Mouse (Mus musculus) urinary bladder, postnatal 4 days (tissue): ENCODE results near the gene Hist1h2ag.
A peak's percentile ranks its signal among the peaks of the same experiment; 100 is the strongest.

ENCODE experiments used
- DNase-seq, 2 experiments: peaks; one replicate each; pipeline ENCODE4 v3.0.0; 2021 to 2022; ENCODE audit warnings: low spot score in 2 of 2

Hist1h2ag gene

DNA sequence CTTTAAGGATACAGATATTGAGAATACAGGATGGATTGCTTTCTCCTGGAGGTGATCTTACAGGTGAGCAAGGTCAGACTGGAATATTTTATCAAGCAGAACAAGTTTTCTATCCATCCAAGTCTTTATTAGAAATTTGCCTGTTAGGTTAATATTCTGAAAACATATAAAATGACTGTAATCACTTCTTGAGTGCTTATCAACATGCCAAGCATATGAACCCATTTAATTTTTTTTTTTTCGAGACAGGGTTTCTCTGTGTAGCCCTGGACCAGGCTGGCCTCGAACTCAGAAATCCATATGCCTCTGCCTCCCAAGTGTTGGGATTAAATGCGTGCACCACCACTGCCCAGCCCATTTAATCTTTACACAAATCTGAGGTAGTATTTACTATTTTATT lies 5.8 kb downstream of the Hist1h2ag start:
- no peak for DNase-seq

- no peak for DNase-seq
Observed at GRCm38 (mm10) chr13:22036149-22036956, 6.4 kb downstream of the Hist1h2ag start.

DNA sequence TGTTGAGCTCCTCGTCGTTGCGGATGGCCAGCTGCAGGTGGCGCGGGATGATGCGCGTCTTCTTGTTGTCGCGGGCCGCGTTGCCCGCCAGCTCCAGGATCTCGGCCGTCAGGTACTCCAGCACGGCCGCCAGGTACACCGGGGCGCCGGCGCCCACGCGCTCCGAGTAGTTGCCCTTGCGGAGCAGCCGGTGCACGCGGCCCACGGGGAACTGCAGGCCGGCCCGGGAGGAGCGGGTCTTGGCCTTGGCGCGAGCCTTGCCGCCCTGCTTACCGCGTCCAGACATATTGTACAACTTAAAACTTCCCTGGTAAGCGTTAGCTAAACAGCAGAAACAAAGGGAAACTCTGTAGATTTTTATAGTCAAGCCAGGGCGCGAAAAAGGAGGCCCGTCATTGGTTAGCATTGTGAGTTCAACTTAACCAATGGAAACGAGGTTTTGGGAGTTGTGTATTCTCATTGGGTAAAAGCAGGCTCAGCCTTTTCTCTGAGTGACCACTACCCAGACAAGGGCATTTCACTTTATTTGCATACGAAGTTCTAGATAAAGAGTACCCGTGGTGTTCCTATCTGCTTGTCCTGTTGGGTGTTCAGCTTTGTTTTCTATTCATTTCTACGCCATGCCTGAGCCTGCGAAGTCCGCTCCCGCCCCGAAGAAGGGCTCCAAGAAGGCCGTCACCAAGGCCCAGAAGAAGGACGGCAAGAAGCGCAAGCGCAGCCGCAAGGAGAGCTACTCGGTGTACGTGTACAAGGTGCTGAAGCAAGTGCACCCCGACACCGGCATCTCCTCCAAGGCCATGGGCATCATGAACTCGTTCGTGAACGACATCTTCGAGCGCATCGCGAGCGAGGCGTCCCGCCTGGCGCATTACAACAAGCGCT lies 7.2 kb downstream of the Hist1h2ag start, which contains the start of the genes Hist1h2ah and Hist1h2bk:
Gene Hist1h2ah (minus strand): TSS at position 302 of the 882 bp plus-strand sequence.
Gene Hist1h2bk (plus strand): TSS at position 604 of the 882 bp plus-strand sequence.
- DNase-seq = peak; percentile 71 to 75

- no peak for DNase-seq
Observed at GRCm38 (mm10) chr13:22034443-22035266, 8.1 kb downstream of the Hist1h2ag start.

DNA sequence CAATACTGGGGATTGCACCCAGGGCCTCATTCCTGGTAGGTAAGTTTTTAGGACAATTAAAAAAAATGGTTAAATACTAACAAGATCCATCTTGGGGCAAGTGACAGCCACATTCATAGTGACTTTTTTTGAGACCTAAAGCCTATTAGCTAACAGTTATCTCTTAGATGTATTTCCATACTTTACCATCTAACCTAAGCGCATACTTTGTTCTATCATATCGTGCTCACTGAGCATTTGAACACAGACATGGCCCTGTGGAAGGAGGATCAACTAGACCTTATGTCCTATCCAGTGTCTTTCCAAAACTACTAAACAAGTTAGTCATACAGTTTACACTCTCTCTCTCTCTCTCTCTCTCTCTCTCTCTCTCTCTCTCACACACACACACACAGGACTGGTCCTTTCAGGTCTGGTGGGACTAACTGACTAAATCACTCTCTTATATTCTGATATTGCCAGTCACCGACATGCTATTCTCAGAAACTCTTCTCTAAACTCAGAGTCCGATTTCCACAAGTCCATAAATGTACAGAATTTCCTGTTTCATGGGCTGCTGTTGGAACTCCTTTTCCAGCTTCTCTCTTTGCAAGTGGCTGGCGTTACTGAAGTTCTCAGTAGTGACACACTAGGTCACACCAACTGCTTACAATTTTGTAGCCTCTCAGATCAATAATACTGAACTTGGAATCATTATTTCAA lies 8.9 kb downstream of the Hist1h2ag start:
- DNase-seq = no peak

GRCm38 (mm10) chr13:22030493-22030892 lies 12.3 kb downstream of the Hist1h2ag start:
- DNase-seq = no peak

DNA sequence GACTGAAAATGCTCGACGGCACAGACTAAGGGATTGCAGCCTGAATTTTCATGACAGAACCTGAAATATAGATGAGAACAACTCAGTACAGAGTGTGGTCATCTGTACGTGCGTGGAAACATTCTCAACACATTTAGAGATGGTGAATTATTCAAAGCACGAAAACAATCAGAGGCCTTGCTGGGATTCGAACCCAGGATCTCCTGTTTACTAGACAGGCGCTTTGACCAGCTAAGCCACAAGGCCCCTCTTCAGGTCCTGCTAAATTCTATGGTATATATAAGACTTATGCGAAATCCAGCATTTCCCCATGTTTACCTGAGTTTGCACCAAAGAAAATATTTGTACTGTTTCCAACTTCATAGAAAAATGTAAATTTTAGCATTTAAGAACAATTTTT lies 12.8 kb downstream of the Hist1h2ag start:
- no peak for DNase-seq

GRCm38 (mm10) chr13:22028673-22029460 lies 13.9 kb downstream of the Hist1h2ag start:
- DNase-seq = peak; percentile 90 to 93

DNA sequence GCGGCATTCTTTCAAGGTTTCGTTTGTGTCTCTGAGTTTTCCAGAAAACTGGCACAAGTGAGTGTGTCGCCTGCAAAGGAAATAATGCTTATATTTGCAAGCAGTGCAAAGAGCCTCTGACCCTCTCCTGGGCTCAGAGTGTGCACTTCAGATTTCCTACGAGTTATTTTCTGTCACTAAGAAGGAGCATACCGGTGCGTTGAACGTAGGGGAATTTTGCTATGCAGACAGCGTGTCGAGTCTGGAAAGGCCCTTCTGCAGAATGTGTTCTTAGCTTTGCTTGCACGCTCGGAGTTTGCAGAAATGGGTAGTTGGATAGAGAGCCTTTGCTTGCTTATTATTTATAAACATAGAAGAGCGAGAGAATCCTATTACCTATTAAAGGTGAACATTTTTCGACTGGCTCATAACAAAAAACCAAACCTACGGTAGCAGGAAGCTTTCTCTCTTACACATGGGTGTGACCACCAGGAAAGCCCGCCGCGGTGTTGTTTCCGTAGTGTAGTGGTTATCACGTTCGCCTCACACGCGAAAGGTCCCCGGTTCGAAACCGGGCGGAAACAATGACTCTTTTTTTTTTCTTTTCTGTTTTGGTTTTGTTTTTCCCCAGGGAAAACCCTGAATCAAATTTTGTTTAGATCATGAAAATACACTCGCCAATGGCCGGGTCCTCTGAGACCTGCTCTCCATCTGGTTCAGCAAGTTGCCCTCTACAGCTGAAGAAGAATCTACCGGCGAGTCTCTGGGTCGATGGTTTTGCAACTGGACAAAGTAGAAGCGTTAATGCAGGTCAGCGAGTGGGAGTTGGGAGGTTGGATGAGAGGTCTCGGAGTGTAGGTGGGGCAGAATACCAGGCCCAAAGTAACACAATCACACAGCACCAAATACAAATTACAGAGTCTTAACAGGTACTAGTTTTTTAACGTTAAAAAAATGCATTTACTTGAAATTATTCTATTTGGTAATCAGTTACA lies 16.4 kb downstream of the Hist1h2ag start:
- DNase-seq = peak; percentile 67 to 90

GRCm38 (mm10) chr13:22022241-22022640 lies 20.5 kb downstream of the Hist1h2ag start:
- DNase-seq = peak; percentile 61 to 80

DNA sequence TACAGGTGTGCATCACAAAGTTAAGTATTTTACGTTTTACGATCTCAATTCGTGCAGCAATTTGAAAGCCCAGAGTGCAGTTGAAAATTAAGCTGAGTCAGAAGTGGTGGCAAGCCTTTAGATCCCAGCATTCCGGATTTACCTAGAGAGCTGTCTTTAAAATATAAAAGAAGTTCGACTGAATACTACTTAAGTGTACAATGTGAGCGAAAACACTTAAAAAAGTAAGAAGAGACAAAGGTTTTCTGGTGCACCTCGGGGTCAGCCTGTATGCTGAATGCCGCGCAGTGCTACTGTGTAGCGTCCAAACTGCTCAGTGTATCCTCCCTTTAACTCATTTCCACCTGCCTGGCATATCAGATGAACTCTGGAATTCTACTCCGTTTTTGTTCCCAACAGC lies 21.2 kb downstream of the Hist1h2ag start:
- DNase-seq = no peak

DNA sequence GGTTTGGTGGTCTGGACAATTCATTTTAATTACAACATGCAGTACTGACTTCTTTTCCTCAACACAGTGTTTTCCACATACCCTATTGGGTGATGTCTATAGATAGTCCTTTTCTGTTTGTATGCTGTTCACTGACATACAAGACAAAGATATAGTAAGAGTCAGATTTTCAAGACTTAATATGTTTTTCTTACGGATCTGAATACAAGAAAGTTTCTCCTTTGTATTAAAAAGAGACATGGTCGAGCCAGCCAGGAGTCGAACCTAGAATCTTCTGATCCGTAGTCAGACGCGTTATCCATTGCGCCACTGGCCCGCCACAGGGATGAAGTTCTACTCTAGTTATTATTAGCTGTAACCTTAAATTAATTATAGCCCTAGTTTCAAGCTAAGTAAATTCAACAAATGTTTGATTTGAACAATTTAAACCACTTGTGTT lies 21.8 kb downstream of the Hist1h2ag start:
- no peak for DNase-seq

DNA sequence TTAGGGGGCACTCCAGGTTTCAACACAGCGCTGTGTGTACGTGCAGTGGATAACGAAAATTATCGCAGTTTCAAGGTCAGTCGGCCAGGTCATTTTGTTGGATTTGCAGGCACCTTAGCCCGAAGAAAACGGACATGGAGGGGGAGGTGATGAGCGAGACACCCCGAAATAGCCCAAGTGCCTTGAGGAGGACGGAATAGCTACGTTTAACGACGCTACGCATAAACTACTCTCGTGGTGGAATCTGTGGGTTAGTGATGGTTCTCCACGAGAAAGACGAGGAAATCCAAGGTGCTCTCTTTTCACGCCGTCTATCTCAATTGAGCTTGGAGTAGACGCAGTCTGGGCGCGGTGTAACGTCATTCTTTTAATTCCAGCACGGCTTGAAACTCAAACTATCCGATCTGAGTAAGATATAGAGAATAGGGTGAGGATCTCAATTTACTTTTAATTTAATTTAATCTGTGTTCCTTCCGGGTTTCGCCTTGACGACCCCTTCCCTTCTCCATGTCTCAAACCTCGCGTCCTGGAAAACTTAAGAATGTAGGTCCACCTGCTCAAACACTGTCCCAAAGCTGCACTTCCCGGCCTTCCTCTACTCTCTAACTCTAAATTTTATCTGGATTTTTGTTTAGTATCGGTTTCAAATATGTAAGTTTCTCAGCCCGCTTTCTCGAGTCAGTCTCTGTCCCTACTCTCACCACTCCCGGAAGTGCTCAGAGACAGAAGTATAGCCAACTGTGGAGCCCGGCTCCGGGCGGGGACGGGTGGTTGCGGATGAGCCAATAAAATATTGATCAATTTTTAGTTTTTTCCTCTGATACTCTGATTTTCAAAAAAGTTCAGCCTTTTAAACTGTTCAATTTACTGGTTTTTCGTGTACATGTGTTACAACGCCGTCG lies 22.6 kb downstream of the Hist1h2ag start:
- DNase-seq = no peak

GRCm38 (mm10) chr13:22015479-22016450 lies 27.0 kb downstream of the Hist1h2ag start:
- peak in 1 of 2 experiments; percentile 49 for DNase-seq

DNA sequence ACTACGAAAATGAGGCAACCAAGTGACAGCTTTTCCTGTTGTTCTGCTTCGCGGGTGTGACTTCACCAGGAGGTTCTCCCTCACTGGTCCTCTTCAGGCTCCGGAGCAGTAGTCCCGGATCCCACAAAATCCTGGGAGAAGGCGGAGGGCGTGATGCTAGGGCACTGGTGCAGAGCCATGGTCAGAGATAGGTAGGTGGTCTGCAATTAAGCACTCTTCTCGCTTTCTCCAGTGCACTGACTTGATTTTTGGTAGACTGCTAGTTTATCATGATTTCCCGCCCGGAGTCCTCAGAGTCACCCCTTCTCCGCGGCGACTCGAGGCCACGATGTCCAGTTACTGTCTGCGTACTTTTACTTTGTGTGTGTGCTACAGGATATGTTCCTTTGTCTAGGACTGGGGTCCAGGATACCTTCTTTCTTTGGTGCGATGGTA lies 28.3 kb downstream of the Hist1h2ag start:
- DNase-seq = no peak

DNA sequence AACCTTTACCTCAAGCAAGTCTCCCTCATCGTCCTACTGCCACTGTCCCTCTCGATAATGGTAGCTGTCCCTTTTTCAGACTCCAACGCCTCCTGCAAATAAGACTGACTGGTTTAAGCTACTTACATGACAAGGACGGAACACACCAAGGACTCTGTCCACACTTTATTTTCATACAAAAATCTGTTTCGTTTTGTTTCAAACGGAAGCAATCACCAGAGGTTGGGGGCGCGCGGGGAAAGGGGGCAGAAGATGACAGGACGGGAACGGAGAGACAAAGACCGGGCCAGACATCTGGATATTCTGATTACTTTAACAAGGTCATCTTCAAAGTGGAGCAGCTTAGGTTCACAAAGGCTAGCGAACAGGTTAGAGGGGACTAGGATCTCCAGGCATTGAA lies 29.0 kb downstream of the Hist1h2ag start:
- no peak for DNase-seq

GRCm38 (mm10) chr13:22009642-22010041 lies 33.1 kb downstream of the Hist1h2ag start, which contains the start of gene Prss16:
Gene Prss16 (minus strand): TSS chr13:22009742.
- no peak for DNase-seq
